Mouse (Mus musculus): ENCODE results near the gene Col18a1.

- TF ChIP-seq CTCF (IDR thresholded peaks at IDR 0.05; ENCODE audit: insufficient read depth, low read length), result no peak
- TF ChIP-seq POLR2A (IDR thresholded peaks at IDR 0.05; ENCODE audit: borderline replicate concordance, extremely low read depth, low read depth, low read length), result no peak
Observed at GRCm38 (mm10) chr10:77061426-77061825, 104.9 kb downstream of the Col18a1 start.

Measured in lung, adult 2 months (tissue).